Mouse (Mus musculus): ENCODE measurements around the gene 1500011B03Rik. TPM values are rescaled to one million over a fixed set of nuclear protein-coding genes. Genes with fewer than 3 reads are reported as not detected.

The 1500011B03Rik gene
- polyA plus RNA-seq, 1 experiment: 53.8 TPM

DNA sequence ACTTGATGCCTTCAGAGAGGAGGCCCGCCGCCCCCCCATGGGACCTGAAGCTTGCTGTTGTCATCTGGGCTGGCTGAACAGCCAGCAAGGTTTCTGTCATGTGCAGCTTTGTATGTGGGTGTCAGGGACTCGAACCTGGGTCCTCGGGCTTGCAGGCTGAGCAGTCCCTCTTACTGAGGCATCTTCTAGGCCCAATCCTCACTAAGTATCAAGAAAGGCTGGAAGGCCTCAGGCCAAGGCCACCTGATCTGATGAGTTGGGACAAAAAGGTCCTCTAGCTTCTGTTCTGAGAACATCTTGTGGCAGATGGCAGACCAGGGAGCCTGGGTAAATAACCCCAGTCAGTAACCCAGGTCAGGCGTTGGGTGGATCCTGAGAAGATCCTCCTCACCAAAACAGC is 13.4 kb downstream of the 1500011B03Rik start:
- H3K4me3 ChIP-seq (ENCODE audit: control insufficient read depth, insufficient read depth, low read length): no peak overlapping the region
- TF ChIP-seq CTCF (IDR thresholded peaks at IDR 0.05; ENCODE audit: borderline replicate concordance, control insufficient read depth, extremely low read depth, insufficient read depth, low read length, poor library complexity) (no peak), POLR2A (IDR thresholded peaks at IDR 0.05; ENCODE audit: control insufficient read depth, extremely low read depth, insufficient read depth, low read length, poor library complexity) (no peak)
- H3K4me1 ChIP-seq (replicated peaks; ENCODE audit: control insufficient read depth, insufficient read depth, low read length): peaks cover 19% of the 10 kb centered on the region
- no peaks in the 10 kb centered on the region; the same call in 1 of the 2 replicates for H3K36me3 ChIP-seq (ENCODE audit: control insufficient read depth, insufficient read depth, low read length)
- no peaks in the 10 kb centered on the region for H3K27me3 ChIP-seq (ENCODE audit: control insufficient read depth, insufficient read depth, low read length)
- H3K27ac ChIP-seq (ENCODE audit: control insufficient read depth, insufficient read depth, low read length): no peak overlapping the region
- 96% methylated on average over 5 of the region's 5 CpGs for WGBS
- DNase-seq: no peak

DNA sequence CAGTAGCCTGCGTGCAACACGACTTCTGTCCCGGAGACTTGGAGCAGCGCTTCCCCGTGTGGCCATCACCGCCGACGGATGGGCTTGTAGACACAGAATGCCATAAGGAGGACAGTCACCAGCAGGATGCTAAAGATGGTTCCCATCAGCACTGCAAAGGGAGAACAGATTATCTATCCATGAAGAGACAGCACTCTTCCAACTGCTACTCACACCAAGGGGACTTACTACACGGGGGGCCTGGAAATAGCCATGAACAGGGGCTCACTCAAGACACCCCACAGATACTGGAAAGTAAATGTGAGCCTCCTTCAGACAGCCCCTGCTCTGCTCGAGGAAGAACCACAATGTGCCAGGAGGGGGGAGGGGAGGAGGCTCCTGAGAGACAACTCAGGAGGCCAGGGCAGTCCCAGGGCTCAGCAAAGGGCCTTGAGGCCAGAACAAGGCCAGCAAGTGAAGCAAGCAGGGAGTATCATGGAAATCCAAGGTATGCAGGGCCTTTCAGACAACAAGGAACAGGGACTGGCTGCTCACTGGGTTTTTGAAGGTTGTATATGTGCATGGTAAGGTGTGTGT is 14.0 kb downstream of the 1500011B03Rik start:
- Histone ChIP-seq H3K4me1 (replicated peaks; ENCODE audit: control insufficient read depth, insufficient read depth, low read length) (peaks cover 19% of the 10 kb centered on the region), H3K36me3 (ENCODE audit: control insufficient read depth, insufficient read depth, low read length) (peaks cover 4% of the 10 kb centered on the region), H3K27ac (ENCODE audit: control insufficient read depth, insufficient read depth, low read length) (no peak overlapping the region), H3K4me3 (ENCODE audit: control insufficient read depth, insufficient read depth, low read length) (no peak overlapping the region), H3K27me3 (ENCODE audit: control insufficient read depth, insufficient read depth, low read length) (no peaks in the 10 kb centered on the region)
- no peak for TF ChIP-seq POLR2A (IDR thresholded peaks at IDR 0.05; ENCODE audit: control insufficient read depth, extremely low read depth, insufficient read depth, low read length, poor library complexity)
- no peak for TF ChIP-seq CTCF (IDR thresholded peaks at IDR 0.05; ENCODE audit: borderline replicate concordance, control insufficient read depth, extremely low read depth, insufficient read depth, low read length, poor library complexity)
- DNase-seq: no peak
- WGBS: 85% methylated on average over 10 of the region's 10 CpGs

DNA sequence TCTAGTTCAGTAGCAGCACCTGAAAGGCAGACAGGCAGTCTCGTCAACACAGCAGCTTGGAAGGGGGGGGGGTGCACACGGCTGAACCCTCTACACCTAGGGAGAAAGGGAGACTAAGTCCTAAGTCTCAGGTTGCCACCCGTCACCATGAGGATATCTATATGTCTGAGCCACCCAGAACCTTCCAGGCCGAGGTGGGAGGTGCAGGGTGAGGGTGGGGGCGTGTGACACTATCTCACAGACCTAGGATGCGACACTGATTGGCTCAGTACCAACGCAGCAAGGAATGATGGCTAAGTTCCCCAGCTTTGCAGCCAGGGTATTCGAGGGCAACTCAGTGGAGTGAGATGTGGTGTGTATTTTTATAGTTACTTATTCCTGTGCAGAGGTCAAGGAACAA is 14.9 kb downstream of the 1500011B03Rik start:
- peaks cover 19% of the 10 kb centered on the region for H3K4me1 ChIP-seq (replicated peaks; ENCODE audit: control insufficient read depth, insufficient read depth, low read length)
- peaks cover 13% of the 10 kb centered on the region for H3K36me3 ChIP-seq (ENCODE audit: control insufficient read depth, insufficient read depth, low read length)
- no peaks in the 10 kb centered on the region for H3K27me3 ChIP-seq (ENCODE audit: control insufficient read depth, insufficient read depth, low read length)
- WGBS: 92% methylated on average over 8 of the region's 8 CpGs
- no peak overlapping the region for H3K27ac ChIP-seq (ENCODE audit: control insufficient read depth, insufficient read depth, low read length)
- DNase-seq: no peak
- no peak overlapping the region for H3K4me3 ChIP-seq (ENCODE audit: control insufficient read depth, insufficient read depth, low read length)
- TF ChIP-seq POLR2A (IDR thresholded peaks at IDR 0.05; ENCODE audit: control insufficient read depth, extremely low read depth, insufficient read depth, low read length, poor library complexity): no peak
- TF ChIP-seq CTCF (IDR thresholded peaks at IDR 0.05; ENCODE audit: borderline replicate concordance, control insufficient read depth, extremely low read depth, insufficient read depth, low read length, poor library complexity): no peak

DNA sequence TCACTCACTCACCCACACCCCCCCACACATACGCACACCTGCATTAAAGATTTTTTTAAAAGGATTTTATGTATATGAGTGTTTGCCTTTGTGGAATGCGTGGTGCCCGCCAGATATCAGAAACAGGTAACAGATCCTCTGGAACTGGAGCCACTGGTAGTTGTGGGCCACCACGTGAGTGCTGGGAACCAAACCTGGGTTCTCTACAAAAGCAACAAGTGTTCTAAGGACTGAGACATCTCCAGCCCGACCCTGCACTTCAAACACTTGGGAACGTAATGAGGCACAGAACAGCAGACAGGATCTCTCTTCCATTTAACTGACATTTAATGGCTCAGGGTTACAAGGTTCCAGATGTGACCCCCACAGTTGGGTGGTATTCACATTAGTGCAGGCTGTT is 15.4 kb downstream of the 1500011B03Rik start:
- H3K4me3 ChIP-seq (ENCODE audit: control insufficient read depth, insufficient read depth, low read length): no peak overlapping the region
- H3K27me3 ChIP-seq (ENCODE audit: control insufficient read depth, insufficient read depth, low read length): no peaks in the 10 kb centered on the region
- TF ChIP-seq POLR2A (IDR thresholded peaks at IDR 0.05; ENCODE audit: control insufficient read depth, extremely low read depth, insufficient read depth, low read length, poor library complexity) (no peak), CTCF (IDR thresholded peaks at IDR 0.05; ENCODE audit: borderline replicate concordance, control insufficient read depth, extremely low read depth, insufficient read depth, low read length, poor library complexity) (no peak)
- no peak overlapping the region for H3K27ac ChIP-seq (ENCODE audit: control insufficient read depth, insufficient read depth, low read length)
- peaks cover 19% of the 10 kb centered on the region for H3K4me1 ChIP-seq (replicated peaks; ENCODE audit: control insufficient read depth, insufficient read depth, low read length)
- no peak for DNase-seq
- 87% methylated on average over 6 of the region's 6 CpGs for WGBS
- H3K36me3 ChIP-seq (ENCODE audit: control insufficient read depth, insufficient read depth, low read length): peaks cover 18% of the 10 kb centered on the region

DNA sequence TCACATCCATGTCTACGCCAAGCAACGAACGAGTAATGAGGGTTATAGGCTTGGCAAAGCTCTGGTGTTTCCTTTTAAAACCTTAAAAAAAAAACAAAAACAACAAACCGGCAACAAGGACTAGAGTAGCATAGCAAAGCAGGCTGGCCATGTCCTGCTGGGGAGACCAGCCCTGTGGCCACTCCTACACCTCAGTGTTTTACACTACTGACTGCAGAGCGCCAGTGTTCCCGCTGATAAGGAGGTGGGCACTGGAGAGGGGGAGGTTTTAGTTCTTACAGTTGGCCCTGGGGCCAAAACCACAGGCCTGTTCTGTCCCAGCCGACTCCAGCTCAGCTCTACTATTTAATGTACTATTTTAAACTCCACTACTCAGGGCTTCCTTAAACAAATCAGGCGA is 15.8 kb downstream of the 1500011B03Rik start:
- DNase-seq: no peak
- TF ChIP-seq CTCF (IDR thresholded peaks at IDR 0.05; ENCODE audit: borderline replicate concordance, control insufficient read depth, extremely low read depth, insufficient read depth, low read length, poor library complexity) (no peak), POLR2A (IDR thresholded peaks at IDR 0.05; ENCODE audit: control insufficient read depth, extremely low read depth, insufficient read depth, low read length, poor library complexity) (no peak)
- 51% methylated on average over 8 of the region's 8 CpGs for WGBS
- H3K27ac ChIP-seq (ENCODE audit: control insufficient read depth, insufficient read depth, low read length): no peak overlapping the region; the same call in 1 of the 2 replicates
- peaks cover 17% of the 10 kb centered on the region for H3K4me1 ChIP-seq (replicated peaks; ENCODE audit: control insufficient read depth, insufficient read depth, low read length)
- no peaks in the 10 kb centered on the region for H3K27me3 ChIP-seq (ENCODE audit: control insufficient read depth, insufficient read depth, low read length)
- H3K4me3 ChIP-seq (ENCODE audit: control insufficient read depth, insufficient read depth, low read length): no peak overlapping the region
- peaks cover 20% of the 10 kb centered on the region for H3K36me3 ChIP-seq (ENCODE audit: control insufficient read depth, insufficient read depth, low read length)

DNA sequence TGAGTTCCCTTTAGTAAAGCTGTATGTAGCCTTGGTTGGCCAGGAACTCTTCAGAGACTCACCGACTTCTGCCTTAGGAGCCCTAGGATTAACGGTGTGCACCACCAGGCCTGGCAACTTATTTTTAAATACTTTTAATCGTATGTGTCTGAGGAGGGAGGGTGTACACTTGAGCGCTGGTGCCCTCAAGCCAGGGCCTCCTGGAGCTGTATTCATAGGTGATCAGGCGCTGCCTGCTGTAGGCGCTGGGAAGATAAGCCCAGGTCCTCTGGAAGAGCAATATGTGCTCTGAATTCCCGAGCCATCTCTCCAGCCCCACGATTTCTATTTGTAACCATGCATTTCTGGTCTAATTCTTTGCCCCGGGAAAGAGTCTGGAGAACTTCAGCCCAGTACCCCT is 16.2 kb downstream of the 1500011B03Rik start:
- no peak overlapping the region; the same call in 1 of the 2 replicates for H3K27ac ChIP-seq (ENCODE audit: control insufficient read depth, insufficient read depth, low read length)
- H3K4me3 ChIP-seq (ENCODE audit: control insufficient read depth, insufficient read depth, low read length): no peak overlapping the region
- H3K4me1 ChIP-seq (replicated peaks; ENCODE audit: control insufficient read depth, insufficient read depth, low read length): peaks cover 16% of the 10 kb centered on the region
- WGBS: 57% methylated on average over 9 of the region's 9 CpGs
- DNase-seq: no peak
- TF ChIP-seq POLR2A (IDR thresholded peaks at IDR 0.05; ENCODE audit: control insufficient read depth, extremely low read depth, insufficient read depth, low read length, poor library complexity) (no peak), CTCF (IDR thresholded peaks at IDR 0.05; ENCODE audit: borderline replicate concordance, control insufficient read depth, extremely low read depth, insufficient read depth, low read length, poor library complexity) (no peak)
- no peaks in the 10 kb centered on the region for H3K27me3 ChIP-seq (ENCODE audit: control insufficient read depth, insufficient read depth, low read length)
- peaks cover 24% of the 10 kb centered on the region for H3K36me3 ChIP-seq (ENCODE audit: control insufficient read depth, insufficient read depth, low read length)

DNA sequence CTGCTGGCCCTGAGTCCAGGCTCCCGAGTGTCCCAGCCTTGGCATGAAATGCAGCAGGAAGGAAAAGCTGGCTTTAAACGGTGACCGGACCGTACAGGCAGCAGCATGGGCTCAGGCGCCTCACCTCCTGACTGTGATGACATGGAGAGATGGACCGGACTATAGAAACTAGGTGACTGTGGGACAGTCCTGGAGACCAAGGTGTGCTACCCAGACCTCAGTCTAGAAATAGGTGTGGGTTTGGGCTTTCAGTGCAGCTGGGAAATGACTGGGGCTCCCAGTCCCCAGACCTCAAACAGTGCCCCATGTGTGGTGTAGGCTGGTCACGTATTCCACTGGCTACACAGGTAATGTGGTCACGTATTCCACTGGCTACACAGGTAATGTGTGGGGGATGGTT is 16.6 kb downstream of the 1500011B03Rik start:
- Histone ChIP-seq H3K27me3 (ENCODE audit: control insufficient read depth, insufficient read depth, low read length) (no peaks in the 10 kb centered on the region), H3K4me1 (replicated peaks; ENCODE audit: control insufficient read depth, insufficient read depth, low read length) (peaks cover 16% of the 10 kb centered on the region), H3K27ac (ENCODE audit: control insufficient read depth, insufficient read depth, low read length) (peak overlapping the region; percentile 85), H3K4me3 (ENCODE audit: control insufficient read depth, insufficient read depth, low read length) (no peak overlapping the region), H3K36me3 (ENCODE audit: control insufficient read depth, insufficient read depth, low read length) (peaks cover 27% of the 10 kb centered on the region)
- WGBS: 75% methylated on average over 8 of the region's 8 CpGs
- no peak for DNase-seq
- TF ChIP-seq POLR2A (IDR thresholded peaks at IDR 0.05; ENCODE audit: control insufficient read depth, extremely low read depth, insufficient read depth, low read length, poor library complexity): no peak
- TF ChIP-seq CTCF (IDR thresholded peaks at IDR 0.05; ENCODE audit: borderline replicate concordance, control insufficient read depth, extremely low read depth, insufficient read depth, low read length, poor library complexity): no peak
